Mouse (Mus musculus) ES-Bruce4 (cell line): ENCODE data around the gene Dlg4.
A peak's percentile ranks its signal among the peaks of the same experiment; 100 is the strongest.

Experiments used
- CTCF ChIP-seq: IDR thresholded peaks from one replicate; pipeline ENCODE4 v1.8.1; 2011; ENCODE audit warnings: low read depth, low read length
- EP300 ChIP-seq: IDR thresholded peaks from 2 replicates; pipeline ENCODE4 v1.6.1; 2011; ENCODE audit warnings: low read depth, low read length; ENCODE audit not compliant: insufficient read depth
- POLR2A ChIP-seq: IDR thresholded peaks from one replicate; pipeline ENCODE4 v1.8.1; 2011; ENCODE audit warnings: low read length; ENCODE audit not compliant: insufficient read depth

- TF ChIP-seq CTCF (peak; percentile 66), POLR2A (no peak), EP300 (no peak)
Observed at GRCm38 (mm10) chr11:70074379-70075071, 57.8 kb downstream of the Dlg4 start.
